Mouse (Mus musculus) E14TG2a.4 (cell line): ENCODE measurements at regions not wholly inside any gene's neighbourhood (a gene's known extent, or its start where the extent isn't known, plus 50 kb on each side); places are given as distances from the start of the nearest gene placed in this dataset.
"Not testable (repeated sequence)": the region's sequence is repeated elsewhere in the genome, so short reads cannot be mapped to it uniquely, and the experiment has no call there.

Experiments
- H3K27me3 ChIP-seq: 2 replicates; pipeline ENCODE4 v1.6.1; 2014; ENCODE audit warnings: low read length, control low read depth; ENCODE audit not compliant: insufficient read depth
- H3K36me3 ChIP-seq: 2 replicates; pipeline ENCODE4 v1.6.1; 2014; ENCODE audit warnings: low read length, control low read depth; ENCODE audit not compliant: insufficient read depth
- H3K4me1 ChIP-seq: replicated peaks from 2 replicates; pipeline ENCODE4 v1.6.1; 2014; ENCODE audit warnings: low read depth, low read length, control low read depth
- H3K4me3 ChIP-seq: replicated peaks from 2 replicates; pipeline ENCODE4 v1.5.1; 2014; ENCODE audit warnings: mild to moderate bottlenecking, low read length
- H3K9me3 ChIP-seq: 2 replicates; pipeline ENCODE4 v1.6.1; 2014; ENCODE audit warnings: low read length, control low read depth
- CTCF ChIP-seq: conservative IDR thresholded peaks from 2 replicates; pipeline ENCODE4 v1.5.1; 2014; ENCODE audit warnings: low read length
- NANOG ChIP-seq: IDR thresholded peaks from 2 replicates; pipeline ENCODE4 v1.6.1; 2014; ENCODE audit warnings: borderline replicate concordance, low read length, mixed read lengths
- POU5F1 ChIP-seq: IDR thresholded peaks from 2 replicates; pipeline ENCODE4 v1.6.1; 2014; ENCODE audit warnings: low read length, borderline replicate concordance

DNA sequence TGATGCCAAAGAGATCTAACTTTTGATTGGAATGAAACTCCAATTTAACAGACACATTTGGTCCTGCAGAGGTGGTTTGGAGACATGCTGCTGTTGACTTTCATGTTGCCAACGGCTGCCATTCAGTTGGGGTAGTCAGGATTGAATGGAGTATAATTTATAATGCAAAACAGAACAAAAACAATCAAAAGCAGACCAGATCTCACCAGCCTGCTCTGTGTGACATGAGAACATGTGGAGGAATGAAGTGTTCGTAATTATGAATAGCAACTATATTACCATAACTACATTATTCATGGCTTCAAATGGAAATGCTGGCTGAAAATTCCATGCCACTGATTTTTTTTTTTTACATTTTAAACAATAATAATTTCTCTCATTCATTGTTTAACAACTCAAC is 685.7 kb upstream of the Cdh8 start:
- Histone ChIP-seq H3K9me3 (no peaks in the 10 kb centered on the region), H3K36me3 (no peaks in the 10 kb centered on the region), H3K4me3 (no peak overlapping the region), H3K27me3 (no peaks in the 10 kb centered on the region), H3K4me1 (peaks cover 10% of the 10 kb centered on the region)
- TF ChIP-seq POU5F1 (no peak), CTCF (no peak), NANOG (no peak)

DNA sequence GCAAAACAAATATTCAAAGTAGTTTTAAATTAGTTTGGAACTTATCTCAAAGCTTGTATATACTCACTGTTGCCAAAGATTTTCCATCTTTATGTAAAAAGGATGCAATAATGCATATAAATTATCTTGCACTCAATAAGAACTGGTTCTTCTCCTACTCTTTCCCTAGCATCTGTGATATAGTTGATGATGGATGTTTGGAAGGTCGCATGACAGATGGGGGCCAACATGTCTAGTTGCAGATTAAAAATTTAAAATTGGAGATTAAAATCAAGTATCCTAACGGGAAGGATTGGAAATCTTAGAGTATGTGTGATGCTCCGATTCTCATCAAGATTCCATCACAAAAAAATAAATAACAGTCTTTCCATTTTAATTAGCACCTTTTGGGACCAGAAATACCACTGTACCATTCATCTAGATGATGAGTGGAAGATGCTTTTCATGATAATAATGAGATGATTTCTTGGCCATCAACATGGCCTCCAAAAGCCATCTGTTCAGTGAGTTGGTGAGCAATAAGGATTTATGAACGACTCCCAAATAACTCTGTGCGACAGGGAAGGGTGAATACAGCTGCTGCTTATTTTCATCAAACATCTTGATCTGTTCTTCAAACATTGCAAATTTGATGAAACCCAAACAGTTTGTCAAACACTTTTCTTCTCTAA is 655.9 kb upstream of the Cdh8 start:
- no peak for TF ChIP-seq POU5F1
- TF ChIP-seq NANOG: no peak
- TF ChIP-seq CTCF: no peak
- Histone ChIP-seq H3K4me1 (no peaks in the 10 kb centered on the region), H3K4me3 (no peak overlapping the region), H3K36me3 (no peaks in the 10 kb centered on the region), H3K27me3 (no peaks in the 10 kb centered on the region), H3K9me3 (no peaks in the 10 kb centered on the region)

DNA sequence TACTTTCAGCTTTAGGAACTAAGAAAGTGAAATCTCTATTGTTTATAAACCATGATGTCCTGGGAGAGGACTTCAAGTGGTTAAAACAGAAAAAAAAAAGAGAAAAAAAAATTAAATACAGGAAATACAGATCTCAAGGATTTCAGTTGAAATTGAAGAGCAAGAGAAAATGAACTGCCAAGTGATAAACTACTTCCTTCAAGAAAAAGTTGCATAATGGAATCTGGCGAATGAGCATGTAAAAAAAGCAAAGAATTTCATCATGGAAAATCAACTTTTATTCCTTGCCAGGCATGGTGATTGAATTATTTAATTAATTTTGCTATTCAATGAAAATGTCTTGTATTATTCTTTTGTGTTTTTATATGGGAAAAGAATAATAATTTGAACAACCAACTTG is 653.5 kb upstream of the Cdh8 start:
- H3K9me3 ChIP-seq: no peaks in the 10 kb centered on the region
- no peaks in the 10 kb centered on the region for H3K27me3 ChIP-seq
- TF ChIP-seq POU5F1: no peak
- no peak for TF ChIP-seq CTCF
- no peak for TF ChIP-seq NANOG
- H3K4me1 ChIP-seq: no peaks in the 10 kb centered on the region
- H3K36me3 ChIP-seq: no peaks in the 10 kb centered on the region
- H3K4me3 ChIP-seq: no peak overlapping the region

GRCm38 (mm10) chr8:100038931-100039330 is 622.7 kb upstream of the Cdh8 start:
- Histone ChIP-seq H3K27me3 (no peaks in the 10 kb centered on the region), H3K36me3 (no peaks in the 10 kb centered on the region), H3K4me1 (no peaks in the 10 kb centered on the region), H3K4me3 (no peak overlapping the region), H3K9me3 (no peaks in the 10 kb centered on the region)
- no peak for TF ChIP-seq CTCF
- no peak for TF ChIP-seq POU5F1
- TF ChIP-seq NANOG: no peak

- Histone ChIP-seq H3K4me1 (peaks cover 4% of the 10 kb centered on the region; the same call in 1 of the 2 replicates), H3K27me3 (no peaks in the 10 kb centered on the region), H3K36me3 (no peaks in the 10 kb centered on the region), H3K4me3 (no peak overlapping the region), H3K9me3 (no peaks in the 10 kb centered on the region)
- TF ChIP-seq POU5F1 (no peak), NANOG (no peak), CTCF (no peak)
These were observed 618.2 kb upstream of the Cdh8 start for GRCm38 (mm10) chr8:100034474-100034873.

DNA sequence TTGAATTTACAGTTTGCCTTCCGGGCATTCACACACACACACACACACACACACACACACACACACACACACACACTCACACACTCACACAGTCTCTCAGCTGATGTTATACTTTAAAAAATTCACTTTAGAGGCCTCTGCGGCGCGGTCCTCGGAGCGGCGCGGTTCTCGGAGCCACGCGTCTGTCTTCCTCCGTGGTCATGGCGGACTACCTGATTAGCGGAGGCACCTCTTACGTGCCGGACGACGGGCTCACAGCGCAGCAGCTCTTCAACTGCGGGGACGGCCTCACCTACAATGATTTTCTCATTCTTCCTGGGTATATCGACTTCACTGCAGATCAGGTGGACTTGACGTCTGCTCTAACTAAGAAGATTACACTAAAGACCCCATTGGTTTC is 614.1 kb upstream of the Cdh8 start:
- not testable (repeated sequence) for H3K36me3 ChIP-seq, H3K27me3 ChIP-seq, H3K9me3 ChIP-seq, H3K4me1 ChIP-seq, H3K4me3 ChIP-seq

- H3K36me3 ChIP-seq: no peaks in the 10 kb centered on the region
- no peaks in the 10 kb centered on the region for H3K27me3 ChIP-seq
- H3K9me3 ChIP-seq: no peaks in the 10 kb centered on the region
- H3K4me1 ChIP-seq: no peaks in the 10 kb centered on the region
- no peak for TF ChIP-seq CTCF
- no peak for TF ChIP-seq NANOG
- no peak for TF ChIP-seq POU5F1
- no peak overlapping the region for H3K4me3 ChIP-seq
These were observed 599.4 kb upstream of the Cdh8 start for GRCm38 (mm10) chr8:100015638-100016037.

DNA sequence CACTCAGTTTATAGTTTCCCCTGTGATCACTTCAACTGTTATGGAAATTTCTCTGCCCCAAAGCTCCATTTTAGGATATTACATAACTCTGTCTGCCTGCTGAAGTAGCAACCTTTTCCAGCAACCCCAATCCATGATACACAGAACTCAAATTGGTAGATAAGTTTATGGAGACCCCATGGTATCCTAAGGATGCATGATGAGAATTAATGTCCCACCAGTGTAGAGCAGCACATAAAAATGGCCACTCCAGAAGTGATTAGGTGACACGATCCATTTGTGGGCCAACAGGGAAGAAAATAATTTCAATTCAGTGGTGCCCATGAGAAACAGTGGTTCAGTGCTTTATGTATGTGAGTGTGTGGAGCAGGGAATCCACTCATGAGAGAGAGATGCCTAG is 583.3 kb upstream of the Cdh8 start:
- no peak overlapping the region for H3K4me3 ChIP-seq
- TF ChIP-seq NANOG: no peak

GRCm38 (mm10) chr8:99983696-99984095 is 567.4 kb upstream of the Cdh8 start:
- no peaks in the 10 kb centered on the region for H3K27me3 ChIP-seq
- no peaks in the 10 kb centered on the region for H3K9me3 ChIP-seq
- H3K36me3 ChIP-seq: no peaks in the 10 kb centered on the region
- no peak overlapping the region for H3K4me3 ChIP-seq
- TF ChIP-seq CTCF: no peak
- no peak for TF ChIP-seq NANOG
- TF ChIP-seq POU5F1: no peak
- H3K4me1 ChIP-seq: no peaks in the 10 kb centered on the region

More for the DNA sequence above, 583.3 kb upstream of the Cdh8 start:
- no peaks in the 10 kb centered on the region for H3K27me3 ChIP-seq
- H3K36me3 ChIP-seq: no peaks in the 10 kb centered on the region
- no peaks in the 10 kb centered on the region for H3K4me1 ChIP-seq
- no peaks in the 10 kb centered on the region for H3K9me3 ChIP-seq
